9 mouse cellular contexts compared by ENCODE assay signal in genomic region chr11:69457006-69457579, GRCm38 (mm10). TPM values are rescaled to one million over a fixed set of nuclear protein-coding genes. Genes with fewer than 3 reads are reported as not detected.
A peak's percentile ranks its signal among the peaks of the same experiment; 100 is the strongest.
DNase-seq lines count a peak whose midpoint lies in the region; ATAC-seq lines count a peak whose summit lies in the region.
"Had no signal": no experiment of that assay in that cellular context is flagged by ENCODE, and none has a peak within 500 bp of the region (broad histone marks: within the 10 kb centered on the region; RNA-seq: fewer than 3 reads in every experiment).

No protein-coding gene starts in this region.

- no peaks in the 10 kb centered on the region for H3K9me3 ChIP-seq in heart, embryonic 15.5 days (replicated peaks)
- no peaks in the 10 kb centered on the region for H3K9me3 ChIP-seq in hindbrain, embryonic 14.5 days (ENCODE audit: control insufficient read depth, low read length)
- H3K9me3 ChIP-seq in liver, embryonic 13.5 days (replicated peaks), result no peaks in the 10 kb centered on the region

- WGBS in heart, embryonic 15.5 days, result 17% methylated on average over 6 of the region's 6 CpGs
- 12% methylated on average over 6 of the region's 6 CpGs for WGBS in hindbrain, embryonic 14.5 days
- WGBS in liver, embryonic 13.5 days (ENCODE audit: insufficient replicate concordance), result 23% methylated on average over 6 of the region's 6 CpGs

- no peaks in the 10 kb centered on the region for H3K27me3 ChIP-seq in heart, embryonic 15.5 days
- no peaks in the 10 kb centered on the region for H3K27me3 ChIP-seq in hindbrain, embryonic 14.5 days (ENCODE audit: control insufficient read depth, insufficient read depth, low read length)
- no peaks in the 10 kb centered on the region for H3K27me3 ChIP-seq in liver, embryonic 13.5 days

- no peak overlapping the region for H3K9ac ChIP-seq in heart, embryonic 15.5 days
- H3K9ac ChIP-seq in hindbrain, embryonic 14.5 days, result no peak overlapping the region
- no peak overlapping the region; the same call in 1 of the 2 replicates for H3K9ac ChIP-seq in liver, embryonic 13.5 days

- peak; percentile 59 for ATAC-seq in heart, embryonic 15.5 days (replicated peaks; ENCODE audit: insufficient number of reproducible peaks, insufficient read depth, low FRiP score, low read depth)
- ATAC-seq in hindbrain, embryonic 14.5 days (ENCODE audit: low FRiP score), result peak; percentile 72; the same call in 1 of the 2 replicates
- peak; percentile 72 for ATAC-seq in liver, embryonic 13.5 days (ENCODE audit: low read depth)
- ATAC-seq in erythroid progenitor cell, adult 5-6 weeks (replicated peaks; ENCODE audit: low FRiP score, poor library complexity, severe bottlenecking), result no peak
- no peak for ATAC-seq in megakaryocyte, adult 5-6 weeks (ENCODE audit: poor library complexity, severe bottlenecking)

- intact Hi-C loops in heart, postnatal 36 days (cut with DNase I), result no loop called here

- peak overlapping the region; percentile 69 for H3K27ac ChIP-seq in heart, embryonic 15.5 days
- peak overlapping the region; percentile 28 for H3K27ac ChIP-seq in hindbrain, embryonic 14.5 days
- no peak overlapping the region for H3K27ac ChIP-seq in liver, embryonic 13.5 days

- no peaks in the 10 kb centered on the region for H3K36me3 ChIP-seq in heart, embryonic 15.5 days
- H3K36me3 ChIP-seq in hindbrain, embryonic 14.5 days (replicated peaks; ENCODE audit: control insufficient read depth, insufficient read depth), result no peaks in the 10 kb centered on the region
- no peaks in the 10 kb centered on the region for H3K36me3 ChIP-seq in liver, embryonic 13.5 days

- H3K4me2 ChIP-seq in heart, embryonic 15.5 days, result no peak overlapping the region
- no peak overlapping the region for H3K4me2 ChIP-seq in hindbrain, embryonic 14.5 days (replicated peaks)
- 0 out of 2 replicates have a peak overlapping the region, but pooled peaks have one; percentile 1 for H3K4me2 ChIP-seq in liver, embryonic 13.5 days

- DNase-seq in heart, postnatal 36 days, result no peak
- peak; percentile 63 for DNase-seq in embryo, embryonic 10 days (ENCODE audit: low spot score)
- peak; percentile 60 for DNase-seq in hindbrain, embryonic 14.5 days (ENCODE audit: low spot score)
- DNase-seq in liver, embryonic 13.5 days, result no peak
- DNase-seq in spleen, adult 18-20 months, result no peak

- H3K4me1 ChIP-seq in heart, embryonic 15.5 days (replicated peaks), result peaks cover 38% of the 10 kb centered on the region
- peaks cover 8% of the 10 kb centered on the region; the same call in 1 of the 2 replicates for H3K4me1 ChIP-seq in hindbrain, embryonic 14.5 days (replicated peaks; ENCODE audit: control insufficient read depth, insufficient read depth, low read length)
- peaks cover 39% of the 10 kb centered on the region for H3K4me1 ChIP-seq in liver, embryonic 13.5 days (replicated peaks)

- no peak overlapping the region for H3K4me3 ChIP-seq in heart, embryonic 15.5 days
- no peak overlapping the region for H3K4me3 ChIP-seq in hindbrain, embryonic 14.5 days (replicated peaks; ENCODE audit: low read length)
- no peak overlapping the region for H3K4me3 ChIP-seq in liver, embryonic 13.5 days (replicated peaks)
- H3K4me3 ChIP-seq: erythroblast, embryonic 14.5 days had no signal

RNA-seq across cellular contexts. Expression of gene Kdm6b, which starts 43.6 kb away (rescaled TPM):
- polyA plus RNA-seq in heart, embryonic 15.5 days (2015; fragmentation: Nextera tagmentation; extraction: Ambion mirVana), result 18.6 and 19.5 TPM in 2 replicates
- total RNA-seq in heart, postnatal 36 days (2021), result 10 to 100 TPM; 26.1 to 29.1 TPM
- polyA plus RNA-seq in hindbrain, embryonic 14.5 days (2014; fragmentation: Nextera tagmentation; extraction: Ambion mirVana), result 26.8 and 33.0 TPM in 2 replicates
- polyA plus RNA-seq in liver, embryonic 13.5 days (2015; fragmentation: Nextera tagmentation; extraction: Ambion mirVana), result 4.8 and 5.1 TPM in 2 replicates
- total RNA-seq in erythroid progenitor cell, adult 5-6 weeks (2015; ENCODE audit: low replicate concordance), result 6.5 and 11.7 TPM in 2 replicates
- total RNA-seq in erythroid progenitor cell, adult 5-6 weeks (2017; ENCODE audit: low replicate concordance), result 0.64 and 1.2 TPM in 2 replicates
- total RNA-seq in megakaryocyte, adult 5-6 weeks (2015), result 27.1 and 29.0 TPM in 2 replicates
- total RNA-seq in megakaryocyte, adult 5-6 weeks (2017), result 5.0 and 6.7 TPM in 2 replicates

RNA-seq across cellular contexts. Expression of gene Tmem88, which starts 59.1 kb away (rescaled TPM):
- polyA plus RNA-seq in heart, embryonic 15.5 days (2015; fragmentation: Nextera tagmentation; extraction: Ambion mirVana), result 37.3 and 40.6 TPM in 2 replicates
- 10 to 100 TPM; 23.3 to 29.6 TPM for total RNA-seq in heart, postnatal 36 days (2021)
- 5.4 and 7.7 TPM in 2 replicates for polyA plus RNA-seq in hindbrain, embryonic 14.5 days (2014; fragmentation: Nextera tagmentation; extraction: Ambion mirVana)
- 8.9 and 9.5 TPM in 2 replicates for polyA plus RNA-seq in liver, embryonic 13.5 days (2015; fragmentation: Nextera tagmentation; extraction: Ambion mirVana)
- not detected in 2 replicates for total RNA-seq in erythroid progenitor cell, adult 5-6 weeks (2015; ENCODE audit: low replicate concordance)
- total RNA-seq in erythroid progenitor cell, adult 5-6 weeks (2017; ENCODE audit: low replicate concordance), result not detected in 2 replicates
- total RNA-seq in megakaryocyte, adult 5-6 weeks (2015), result 0.14 TPM in 1 of 2 replicates, not detected in the other
- total RNA-seq in megakaryocyte, adult 5-6 weeks (2017), result 0.18 TPM in 1 of 2 replicates, not detected in the other

Comparison
In these comparisons a context has a peak if more than half of its experiments do, and no peak if none do; other contexts are left out.
1. ATAC-seq: peak in heart, embryonic 15.5 days (single experiment), hindbrain, embryonic 14.5 days (single experiment) and liver, embryonic 13.5 days (single experiment); none in erythroid progenitor cell, adult 5-6 weeks (single experiment) and megakaryocyte, adult 5-6 weeks (single experiment).
2. DNase-seq: peak in embryo, embryonic 10 days (single experiment) and hindbrain, embryonic 14.5 days (single experiment); none in heart, postnatal 36 days (0 of 2), liver, embryonic 13.5 days (single experiment) and spleen, adult 18-20 months (0 of 2).
3. RNA of gene Tmem88, which starts 59.1 kb away (total RNA-seq): 23.3 to 29.6 TPM in heart, postnatal 36 days; 0.14 to 0.18 TPM in megakaryocyte, adult 5-6 weeks and not detected in erythroid progenitor cell, adult 5-6 weeks; every median in the first group is over 10 times any median in the second.